Mouse (Mus musculus): ENCODE data around the gene Cdk2ap1. TPM values are rescaled to one million over a fixed set of nuclear protein-coding genes. Genes with fewer than 3 reads are reported as not detected.

The Cdk2ap1 gene
- total RNA-seq, 2 experiments from 2014 or later: 185 to 302 TPM

DNA sequence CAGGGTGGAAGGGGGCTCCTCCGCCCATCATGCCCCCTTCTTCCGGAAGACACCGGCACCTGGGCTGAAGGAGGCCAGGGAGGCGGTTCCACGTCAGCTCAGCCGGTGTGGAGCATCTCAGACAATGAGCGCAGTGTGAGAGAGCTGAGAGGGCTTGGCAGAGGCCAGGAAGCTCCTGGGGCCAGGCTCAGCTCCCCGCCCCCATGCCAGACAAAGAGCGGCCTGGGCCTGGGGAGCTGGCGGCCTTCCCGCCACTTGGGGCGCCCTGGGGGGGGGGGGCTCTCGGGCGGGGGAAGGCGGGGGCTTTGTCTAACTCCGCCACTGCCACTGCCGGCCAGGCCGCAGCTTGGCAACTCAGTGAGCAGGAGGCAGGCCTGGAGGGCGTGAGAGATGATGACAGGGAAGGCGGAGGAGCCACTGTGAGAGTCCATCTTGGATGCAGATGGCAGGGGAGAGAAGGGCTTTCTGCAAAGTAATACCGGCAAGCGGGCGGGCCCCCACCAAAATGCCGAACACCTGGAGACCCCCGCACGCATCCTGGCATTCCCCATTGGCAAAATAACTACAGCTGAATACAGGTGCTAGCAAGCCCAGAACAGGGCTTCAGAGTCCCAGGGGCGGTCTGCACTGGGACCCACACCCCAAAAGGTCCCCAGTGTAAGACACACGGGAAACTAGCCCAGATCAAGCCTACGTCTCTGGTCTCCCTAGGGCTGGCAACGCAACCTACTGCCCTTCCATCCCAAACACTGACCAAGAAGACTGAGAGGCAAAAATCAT, 10.6 kb downstream of the Cdk2ap1 start:
- ATAC-seq (replicated peaks; ENCODE audit: poor library complexity, severe bottlenecking): peak; percentile 60

DNA sequence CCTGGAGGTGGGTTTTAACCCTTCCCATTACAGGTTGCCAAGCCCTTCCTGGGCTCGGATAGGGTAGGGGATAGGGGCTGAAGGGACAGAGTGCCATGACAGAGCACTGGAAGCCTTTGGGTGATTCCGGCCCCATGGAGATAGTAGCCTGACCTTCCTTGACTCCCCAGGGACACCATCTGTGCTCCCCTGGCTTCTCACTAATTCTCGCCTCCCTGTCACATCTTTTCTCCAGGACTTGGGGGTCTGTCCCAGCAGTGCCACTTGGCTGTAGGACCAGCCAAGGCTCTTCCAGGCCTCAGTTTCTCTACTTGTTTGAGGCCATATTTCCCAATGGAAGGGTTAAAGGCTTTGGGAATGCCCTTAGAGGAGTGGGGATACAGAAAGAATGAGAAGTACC, 11.3 kb downstream of the Cdk2ap1 start:
- ATAC-seq (replicated peaks; ENCODE audit: poor library complexity, severe bottlenecking): no peak

DNA sequence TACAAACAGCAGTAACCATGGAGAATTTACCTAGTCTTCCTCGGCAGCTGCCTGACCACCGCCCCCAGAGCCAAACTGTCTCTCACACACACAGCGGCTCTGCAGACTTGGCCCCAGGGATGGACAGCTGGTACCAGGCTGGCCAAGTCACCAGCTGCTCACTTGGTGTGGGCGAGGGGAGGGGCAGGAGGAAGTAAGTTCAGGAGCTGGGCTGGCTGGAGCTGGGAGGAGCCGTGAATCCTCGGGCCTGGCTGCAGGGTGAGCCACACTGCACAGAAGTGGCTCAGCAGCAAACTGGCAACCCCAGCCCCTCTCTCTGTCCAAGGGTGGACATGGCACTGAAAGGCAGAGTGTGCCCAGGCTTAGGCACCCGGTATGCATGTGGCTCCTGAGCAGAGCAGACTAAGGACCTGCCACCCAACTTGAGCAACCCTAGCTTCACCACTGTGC, 11.7 kb downstream of the Cdk2ap1 start:
- peak; percentile 61 for ATAC-seq (replicated peaks; ENCODE audit: poor library complexity, severe bottlenecking)

DNA sequence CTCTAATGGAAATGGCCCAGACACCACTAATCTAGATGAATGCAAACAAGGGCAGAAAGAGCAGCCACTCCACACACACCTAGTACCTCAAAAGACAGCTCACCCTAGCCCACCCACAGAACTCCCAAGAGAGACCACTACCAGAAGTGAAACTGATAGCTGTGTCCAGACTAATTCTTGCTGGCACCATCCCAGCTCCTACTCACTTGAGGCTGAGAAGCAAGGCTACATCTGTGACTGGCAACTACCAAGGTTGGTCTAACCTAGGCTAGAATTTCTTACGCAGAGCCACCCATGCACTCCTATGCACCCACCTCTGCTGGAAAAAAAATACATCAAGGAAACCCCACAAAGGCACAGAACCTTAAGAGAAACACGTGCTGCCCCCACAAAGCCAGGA, 12.5 kb downstream of the Cdk2ap1 start:
- ATAC-seq (replicated peaks; ENCODE audit: poor library complexity, severe bottlenecking): no peak

DNA sequence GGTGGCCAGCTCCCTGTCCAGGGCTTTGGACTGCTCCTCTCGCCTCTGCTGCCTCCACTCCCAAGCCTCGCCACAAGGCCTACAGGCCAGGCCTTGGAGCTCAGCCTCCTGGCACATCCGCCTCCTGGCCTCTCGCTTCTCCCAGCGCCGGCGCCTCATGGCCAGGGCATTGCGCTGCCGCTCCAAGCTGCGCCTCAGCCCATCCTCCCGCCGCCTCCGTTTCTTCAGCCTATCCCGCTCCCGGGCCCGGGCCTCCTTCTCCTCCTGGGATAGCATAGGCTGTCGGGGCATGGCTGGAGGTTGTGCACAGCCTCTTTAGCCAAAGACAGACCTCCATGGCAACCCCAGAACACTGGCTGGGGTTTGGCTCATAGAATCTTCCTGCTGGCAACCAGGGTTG, 13.7 kb downstream of the Cdk2ap1 start:
- no peak for ATAC-seq (replicated peaks; ENCODE audit: poor library complexity, severe bottlenecking)

DNA sequence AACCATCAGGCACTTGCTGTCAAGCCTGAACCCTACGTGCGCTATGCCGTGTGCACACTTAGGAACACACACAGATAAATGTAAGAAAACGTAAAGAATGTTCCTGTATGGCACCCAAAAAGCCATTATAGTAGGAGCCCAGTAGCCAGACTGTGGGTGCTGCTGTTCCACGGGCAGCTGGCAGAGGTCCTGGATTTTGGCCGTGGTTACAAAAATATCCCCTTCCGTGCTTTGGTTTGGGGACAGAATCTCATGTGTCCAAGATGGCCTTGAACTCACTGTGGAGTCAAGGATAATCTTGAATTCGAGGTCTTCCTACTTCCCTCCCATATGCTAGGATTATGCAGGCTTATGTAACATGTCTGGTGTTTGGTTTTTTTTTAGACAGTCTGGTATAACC, 20.0 kb downstream of the Cdk2ap1 start:
- ATAC-seq (replicated peaks; ENCODE audit: poor library complexity, severe bottlenecking): no peak

DNA sequence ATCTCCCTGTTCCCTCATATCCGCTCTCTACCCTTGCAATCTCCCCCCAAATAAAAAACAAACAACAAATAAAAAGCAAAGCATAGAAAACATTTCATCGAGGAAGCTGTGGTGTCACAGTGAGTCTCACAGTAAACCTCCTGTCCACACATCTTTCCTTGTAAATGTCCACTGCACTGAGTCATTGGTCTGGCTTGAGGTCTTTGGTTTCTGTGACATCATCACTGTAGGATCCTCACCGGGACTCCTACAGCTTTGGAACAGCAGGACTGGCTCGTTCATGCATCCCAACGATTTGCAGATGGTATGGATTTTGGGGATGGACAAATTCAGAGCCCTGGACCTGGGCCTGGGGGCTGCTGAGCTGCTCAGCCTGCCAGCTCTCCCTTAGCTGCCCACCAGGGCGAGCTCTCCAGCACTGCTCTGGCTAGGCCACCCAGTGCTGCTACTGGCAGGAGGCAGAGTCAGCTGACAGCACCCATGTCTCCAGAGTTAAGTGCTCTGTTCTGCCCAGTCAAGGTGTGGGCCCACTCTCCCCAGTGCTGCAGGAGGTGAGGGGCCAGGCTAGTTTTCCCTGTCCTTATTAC, 21.0 kb downstream of the Cdk2ap1 start:
- peak; percentile 37; the same call in 1 of the 2 replicates for ATAC-seq (replicated peaks; ENCODE audit: poor library complexity, severe bottlenecking)

DNA sequence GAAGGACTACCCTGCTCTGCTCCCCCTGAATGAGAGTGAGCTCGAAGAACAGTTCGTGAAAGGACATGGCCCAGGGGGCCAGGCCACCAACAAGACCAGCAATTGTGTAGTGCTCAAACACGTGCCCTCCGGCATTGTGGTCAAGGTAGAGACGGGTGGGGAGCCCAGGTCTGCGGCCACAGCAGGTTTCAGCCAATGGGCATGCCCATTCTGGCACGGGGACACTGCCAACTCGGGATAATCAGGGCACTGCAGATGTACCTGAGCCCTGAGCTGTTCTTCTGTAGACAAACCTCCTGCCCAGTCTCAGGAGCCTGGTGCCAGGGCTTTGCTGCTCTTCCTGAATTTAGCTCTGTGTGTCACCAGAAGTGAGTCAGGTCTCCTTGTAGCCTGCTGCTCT, 24.1 kb downstream of the Cdk2ap1 start:
- no peak for ATAC-seq (replicated peaks; ENCODE audit: poor library complexity, severe bottlenecking)

DNA sequence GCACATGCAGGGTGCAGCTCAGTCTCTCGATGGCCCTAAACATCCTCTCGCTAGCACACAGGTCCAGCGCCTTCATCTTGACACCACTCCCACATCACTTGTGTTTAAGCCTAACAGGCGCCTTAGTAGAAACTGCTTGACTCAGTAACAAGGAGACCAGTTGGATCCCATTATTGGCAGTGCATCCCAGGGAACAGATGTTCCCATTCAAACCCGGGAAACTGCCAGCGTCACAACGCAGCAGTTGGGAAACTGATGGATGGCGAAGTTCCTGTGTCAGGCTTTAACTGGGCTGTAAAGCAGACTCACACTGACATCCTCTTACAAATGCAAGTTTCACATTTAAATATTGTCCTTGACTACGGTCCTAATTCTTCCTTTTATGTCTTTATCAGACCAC, 25.0 kb downstream of the Cdk2ap1 start:
- no peak for ATAC-seq (replicated peaks; ENCODE audit: poor library complexity, severe bottlenecking)

DNA sequence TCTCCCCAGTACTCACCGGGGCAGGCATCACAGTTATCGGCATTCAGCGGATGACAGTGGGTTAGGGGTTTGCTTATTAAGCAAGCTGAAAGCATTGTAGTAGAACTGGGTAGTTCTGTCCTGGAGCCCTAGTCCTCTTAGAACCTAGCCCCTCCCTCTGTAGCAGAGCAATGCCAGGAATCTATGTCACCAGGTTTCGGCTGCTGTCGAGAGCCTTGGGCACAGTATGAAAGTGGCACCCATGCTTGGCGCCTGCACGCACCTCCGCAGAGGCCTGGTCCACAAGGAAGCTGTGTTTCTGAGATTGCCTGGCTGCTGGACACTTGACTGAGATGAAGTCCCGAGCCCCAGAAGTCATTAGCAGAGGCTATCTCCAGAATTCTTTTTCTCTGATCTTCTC, 25.8 kb downstream of the Cdk2ap1 start:
- no peak for ATAC-seq (replicated peaks; ENCODE audit: poor library complexity, severe bottlenecking)

DNA sequence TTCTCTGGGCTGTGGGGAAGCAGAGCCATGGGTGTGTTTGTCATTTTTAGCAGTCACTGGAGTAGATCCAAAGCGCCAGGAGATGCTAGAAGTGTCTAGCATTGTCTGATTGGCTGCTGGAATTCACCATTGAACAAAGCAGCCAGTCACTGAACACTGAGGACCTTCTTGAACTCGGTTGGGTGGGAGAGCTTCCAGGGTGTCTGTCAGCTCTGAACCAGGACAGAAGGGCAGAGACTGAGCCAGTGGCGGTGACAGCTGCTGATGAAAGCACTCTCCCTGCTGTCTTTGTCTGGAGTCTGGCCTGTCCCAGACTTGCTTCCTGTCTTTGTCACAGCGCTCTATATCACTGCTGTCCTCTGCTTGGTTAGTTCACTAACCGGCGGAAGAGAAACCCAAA, 28.5 kb downstream of the Cdk2ap1 start:
- ATAC-seq (replicated peaks; ENCODE audit: poor library complexity, severe bottlenecking): no peak

DNA sequence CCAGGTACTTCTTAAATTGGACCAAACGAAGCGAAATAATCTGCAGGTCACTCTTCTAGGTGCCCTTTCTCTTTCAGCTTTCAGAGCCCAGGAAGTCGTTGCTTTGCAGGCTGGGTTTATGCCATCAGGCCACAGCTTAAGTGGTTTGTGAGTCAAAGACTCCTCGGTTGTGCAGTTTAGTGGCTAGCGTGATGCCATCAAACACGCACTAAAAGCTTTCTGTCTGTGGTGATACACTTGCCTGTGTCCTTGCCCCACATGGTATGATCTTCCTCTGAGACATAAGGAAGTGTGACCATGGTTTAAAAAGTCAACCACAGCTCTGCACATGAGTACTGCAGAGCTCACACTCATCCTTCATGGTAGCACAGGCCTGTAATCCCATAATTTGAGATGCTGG, 32.8 kb downstream of the Cdk2ap1 start:
- no peak for ATAC-seq (replicated peaks; ENCODE audit: poor library complexity, severe bottlenecking)

DNA sequence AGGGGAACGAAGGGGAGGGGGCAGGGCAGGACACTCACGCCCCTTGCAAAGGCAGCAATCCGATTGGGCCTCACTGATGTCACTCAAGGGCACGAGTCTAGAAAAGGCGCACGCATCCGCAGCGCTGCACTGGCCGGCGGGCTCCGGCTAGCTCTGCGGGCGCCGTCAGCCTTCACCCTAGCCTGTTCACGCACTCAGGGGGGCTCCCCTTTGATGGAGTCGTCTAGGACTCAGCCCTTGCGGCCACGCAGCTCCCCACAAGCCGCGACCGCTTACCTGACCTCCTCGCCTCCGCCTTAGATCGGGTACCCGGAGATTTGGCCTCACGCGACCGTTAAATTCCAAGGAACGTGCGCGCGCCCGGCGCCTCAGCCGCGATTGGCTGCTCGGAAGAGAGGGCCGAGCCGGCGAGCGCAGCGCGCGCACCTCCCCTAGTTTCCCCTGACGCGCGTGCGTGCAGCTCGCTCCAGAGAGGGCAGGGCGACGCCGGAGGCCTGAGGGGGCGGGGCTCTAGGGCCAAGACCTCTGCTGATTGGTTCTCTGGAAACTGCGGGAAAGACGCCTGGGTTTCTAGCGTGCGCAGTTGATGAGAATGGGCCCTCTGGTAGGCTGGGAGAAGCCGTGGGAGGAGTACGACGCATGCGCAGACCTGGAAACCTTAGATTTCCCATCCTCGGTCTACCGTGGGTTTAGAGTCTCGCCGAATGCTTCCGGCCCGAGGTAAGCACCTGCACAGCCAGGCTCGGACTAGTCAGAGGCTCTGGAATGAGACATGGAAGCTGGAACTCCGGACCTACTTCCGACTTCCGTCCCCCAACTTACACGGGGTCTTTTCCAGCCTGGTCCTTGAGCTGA, 35.1 kb downstream of the Cdk2ap1 start, which contains the start of the genes Mphosph9 and 2810006K23Rik:
TSS of gene Mphosph9 (minus strand) at position 463 of the 855 bp plus-strand sequence.
TSS of gene 2810006K23Rik (plus strand) at position 580 of the 855 bp plus-strand sequence.
- peak; percentile 88 for ATAC-seq (replicated peaks; ENCODE audit: poor library complexity, severe bottlenecking)

DNA sequence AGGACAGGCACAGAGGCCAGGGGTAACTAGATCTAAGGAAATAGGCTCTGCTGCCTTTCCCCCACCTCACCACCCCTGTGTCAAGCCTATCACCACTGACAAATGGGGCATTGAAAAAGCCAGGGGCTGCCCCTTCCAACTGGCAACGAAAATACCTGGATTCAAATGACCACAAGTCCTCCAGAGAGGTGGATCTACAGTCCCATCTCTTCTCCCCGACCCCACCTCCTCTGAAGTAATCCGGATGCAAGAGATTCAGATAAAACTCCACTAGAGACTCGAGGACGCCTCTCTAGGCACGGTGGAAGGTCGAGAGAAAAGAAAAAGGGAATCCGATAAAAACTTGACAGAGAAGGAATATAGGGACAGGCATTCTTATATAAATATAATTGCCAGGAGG, 36.1 kb downstream of the Cdk2ap1 start:
- no peak for ATAC-seq (replicated peaks; ENCODE audit: poor library complexity, severe bottlenecking)

DNA sequence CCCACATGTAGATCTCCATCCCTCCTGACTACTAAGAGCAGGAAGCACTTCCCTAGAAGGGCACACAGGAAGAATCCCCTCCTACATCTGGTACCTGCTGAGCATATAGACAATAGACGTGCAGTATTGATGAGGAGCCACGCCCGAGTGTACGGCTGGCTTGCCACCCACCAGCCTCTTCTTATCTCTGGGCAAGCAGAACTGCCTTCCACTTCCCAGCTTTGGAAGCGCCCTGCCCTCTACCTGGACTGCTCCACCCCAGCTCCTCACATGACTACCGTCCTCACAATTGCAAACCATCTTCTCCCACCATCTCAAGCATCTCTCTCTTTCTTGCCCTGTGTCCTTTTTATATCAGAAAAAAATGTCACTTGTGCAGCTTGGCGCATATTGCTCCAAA, 45.2 kb downstream of the Cdk2ap1 start:
- ATAC-seq (replicated peaks; ENCODE audit: poor library complexity, severe bottlenecking): no peak

DNA sequence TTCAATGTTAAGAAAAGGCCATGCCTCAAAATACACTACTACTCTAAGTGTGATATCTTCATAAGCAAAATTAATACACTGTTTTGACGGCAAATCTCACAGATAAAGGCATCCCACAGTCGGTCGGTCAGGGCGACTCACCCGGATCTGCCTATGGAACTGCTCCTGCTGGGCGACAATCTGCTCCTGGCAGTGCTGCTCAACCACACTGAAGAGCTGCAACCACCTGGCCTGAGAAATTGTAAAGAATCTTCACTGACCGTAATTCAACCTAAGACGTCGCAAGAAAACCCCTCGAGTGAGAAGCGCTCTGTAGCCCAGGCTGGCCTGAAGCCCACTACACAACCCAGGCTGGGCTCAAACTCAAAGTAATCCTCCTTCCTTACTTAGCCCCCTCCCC, 46.9 kb downstream of the Cdk2ap1 start:
- no peak for ATAC-seq (replicated peaks; ENCODE audit: poor library complexity, severe bottlenecking)

DNA sequence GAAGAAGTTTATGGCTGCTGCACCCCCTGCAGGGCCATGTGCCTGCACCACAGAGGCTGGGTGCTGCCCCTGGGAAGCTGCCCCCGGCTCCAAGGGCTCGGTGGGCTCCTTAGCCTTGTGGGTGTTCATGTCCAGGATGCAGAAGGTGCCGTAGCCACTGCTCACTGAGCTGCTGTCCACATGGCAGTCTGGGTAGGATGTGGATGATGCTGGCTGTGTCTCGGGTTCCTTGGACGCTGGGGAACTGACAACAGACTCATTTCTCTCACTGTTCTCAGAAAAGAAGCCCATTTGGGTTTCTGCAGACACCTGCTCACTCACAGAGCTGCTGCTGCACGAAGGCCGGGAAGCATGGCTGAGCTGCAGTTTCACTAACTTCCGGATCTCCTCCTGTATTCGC, 47.4 kb downstream of the Cdk2ap1 start:
- no peak for ATAC-seq (replicated peaks; ENCODE audit: poor library complexity, severe bottlenecking)

DNA sequence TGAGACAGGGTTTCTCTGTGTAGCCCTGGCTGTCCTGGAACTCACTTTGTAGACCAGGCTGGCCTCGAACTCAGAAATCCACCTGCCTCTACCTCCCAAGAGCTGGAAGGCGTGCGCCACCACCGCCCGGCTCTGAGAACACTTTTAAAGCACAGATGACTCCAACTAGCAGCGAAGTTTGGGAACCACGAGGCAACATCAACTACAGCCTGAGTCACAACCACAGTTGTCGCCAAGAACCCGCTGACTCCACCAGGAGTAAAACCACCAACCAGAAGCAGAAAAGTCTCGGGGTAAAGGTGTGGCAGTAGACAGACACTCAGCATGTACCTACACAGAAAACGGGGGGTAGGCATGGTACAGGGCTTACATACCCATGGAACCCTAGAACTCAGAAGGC, 52.8 kb downstream of the Cdk2ap1 start:
- no peak for ATAC-seq (replicated peaks; ENCODE audit: poor library complexity, severe bottlenecking)

DNA sequence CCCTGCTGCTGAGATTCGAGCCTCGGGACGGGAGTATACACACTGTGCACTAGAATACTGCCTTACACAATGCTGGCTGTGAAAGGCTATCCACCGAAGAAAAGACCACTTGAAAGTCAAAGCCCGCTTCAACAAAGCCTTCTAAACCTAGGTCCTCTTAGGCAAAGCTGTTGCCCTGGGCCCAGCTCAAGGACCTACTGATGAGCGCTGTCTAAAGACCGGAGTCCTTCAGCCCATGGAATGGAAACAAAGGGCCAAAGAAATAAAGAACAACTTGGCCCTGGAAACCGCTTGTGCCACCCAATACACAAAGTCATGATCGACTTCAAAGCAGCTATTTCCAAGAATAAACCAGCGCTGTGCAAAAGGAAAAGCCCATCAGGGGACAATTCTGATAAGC, 53.7 kb downstream of the Cdk2ap1 start:
- no peak for ATAC-seq (replicated peaks; ENCODE audit: poor library complexity, severe bottlenecking)

DNA sequence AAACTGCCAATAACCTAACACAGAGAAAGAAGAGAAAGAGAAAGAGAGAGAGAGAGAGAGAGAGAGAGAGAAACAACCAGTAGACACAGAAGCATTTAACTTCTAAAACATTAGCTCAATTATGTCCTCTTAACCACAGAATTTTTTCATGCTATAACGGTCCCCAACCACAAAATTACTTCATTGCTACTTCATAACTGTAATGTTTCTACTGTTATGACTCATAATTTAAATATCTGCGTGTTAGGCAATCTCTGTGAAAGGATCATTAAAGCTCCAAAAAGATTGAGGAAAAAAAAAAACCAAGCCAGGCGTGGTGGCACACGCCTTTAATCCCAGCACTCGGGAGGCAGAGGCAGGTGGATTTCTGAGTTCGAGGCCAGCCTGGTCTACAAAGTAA, 60.0 kb downstream of the Cdk2ap1 start:
- peak; percentile 83 for ATAC-seq (replicated peaks; ENCODE audit: poor library complexity, severe bottlenecking)

DNA sequence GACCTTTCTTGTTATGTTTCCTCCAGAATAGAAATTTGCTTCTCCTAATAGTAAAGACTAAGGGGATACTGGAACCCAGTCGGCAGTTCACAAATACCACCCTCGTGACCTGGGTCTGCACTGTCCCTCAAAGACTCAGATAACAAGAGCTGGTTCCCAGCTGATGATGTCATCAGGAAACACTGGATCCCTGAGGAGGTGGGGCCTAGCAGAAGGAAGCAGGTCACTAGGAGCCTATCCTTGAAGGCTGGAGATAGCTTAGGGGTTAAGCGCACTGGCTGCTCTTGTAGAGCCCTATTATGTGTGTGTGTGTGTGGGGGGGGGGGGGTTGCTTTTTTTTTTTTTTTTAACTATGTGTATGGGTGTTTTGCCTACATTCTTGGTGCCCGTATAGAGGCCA, 62.8 kb downstream of the Cdk2ap1 start:
- no peak for ATAC-seq (replicated peaks; ENCODE audit: poor library complexity, severe bottlenecking)
